Mouse (Mus musculus) ZHBTc4 (cell line): Measurements from ENCODE around the gene Pard3b.
A peak's percentile ranks its signal among the peaks of the same experiment; 100 is the strongest.

Experiments
- DNase-seq: peaks from one replicate; pipeline ENCODE4 v3.0.0-alpha.2; 2011; ENCODE audit warnings: low read depth, low spot score

The Pard3b gene

DNA sequence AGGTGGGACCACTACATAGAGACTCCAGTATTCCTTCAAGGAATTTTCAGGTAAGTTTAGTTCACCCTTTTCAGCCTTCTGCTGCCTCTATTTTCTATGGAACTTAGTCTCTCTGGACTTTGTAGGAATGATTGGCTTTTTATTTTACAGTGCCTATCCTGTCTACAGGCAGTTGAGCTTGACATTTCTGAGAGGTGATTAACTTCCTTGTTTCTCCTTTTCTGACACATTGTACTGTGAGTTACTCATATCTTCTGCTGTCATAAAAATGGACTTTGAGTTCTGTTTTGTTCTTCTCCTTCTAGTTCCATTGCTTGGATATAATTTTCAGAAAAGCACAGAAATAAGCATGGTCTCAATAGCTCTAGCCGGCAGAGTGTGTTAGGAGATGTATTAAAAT, 112.4 kb downstream of the Pard3b start:
- no peak for DNase-seq

- no peak for DNase-seq
Observed at GRCm38 (mm10) chr1:61756771-61757170, 118.1 kb downstream of the Pard3b start.

GRCm38 (mm10) chr1:61771213-61771612, 132.6 kb downstream of the Pard3b start:
- peak; percentile 76 for DNase-seq

DNA sequence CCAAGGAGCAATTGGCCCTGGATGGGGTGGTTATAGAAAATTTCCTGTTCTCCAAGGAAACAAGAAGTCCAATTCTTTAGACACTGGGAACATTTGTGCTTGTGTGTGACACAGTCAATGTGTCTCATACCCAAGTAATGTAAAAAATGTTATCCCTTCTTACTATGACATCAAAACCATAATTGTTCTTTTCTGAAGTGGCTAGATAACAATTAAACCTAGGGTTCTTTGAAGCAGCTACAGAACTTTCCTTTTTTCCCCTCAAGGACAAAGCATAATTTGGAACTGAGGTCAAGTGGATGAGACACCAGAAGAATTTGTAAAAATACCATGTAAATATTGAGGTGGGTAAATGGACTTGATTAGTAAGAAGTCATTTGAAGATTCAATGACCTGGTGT, 140.1 kb downstream of the Pard3b start:
- DNase-seq: no peak

GRCm38 (mm10) chr1:61779906-61780305, 141.3 kb downstream of the Pard3b start:
- DNase-seq: no peak

GRCm38 (mm10) chr1:61796296-61796695, 157.7 kb downstream of the Pard3b start:
- DNase-seq: no peak

DNA sequence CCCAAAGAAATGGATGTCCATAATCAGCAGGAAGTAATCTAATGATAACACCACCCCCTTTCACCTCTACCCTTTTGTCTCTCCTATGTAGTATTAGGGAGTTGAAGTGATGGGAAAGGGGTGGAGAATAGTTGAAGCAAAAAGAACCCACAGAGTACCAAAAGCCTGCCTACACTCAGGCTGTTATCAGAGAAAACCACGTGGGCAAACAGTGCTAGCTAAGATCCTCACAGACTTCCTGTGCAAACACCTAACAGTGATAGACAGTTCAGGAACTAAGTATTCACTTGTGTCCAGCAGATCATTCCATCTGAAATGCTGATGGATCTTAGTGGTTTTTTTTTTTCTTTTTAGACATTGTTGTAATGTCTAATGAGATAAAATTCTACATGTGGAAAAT, 181.6 kb downstream of the Pard3b start:
- DNase-seq: no peak

DNA sequence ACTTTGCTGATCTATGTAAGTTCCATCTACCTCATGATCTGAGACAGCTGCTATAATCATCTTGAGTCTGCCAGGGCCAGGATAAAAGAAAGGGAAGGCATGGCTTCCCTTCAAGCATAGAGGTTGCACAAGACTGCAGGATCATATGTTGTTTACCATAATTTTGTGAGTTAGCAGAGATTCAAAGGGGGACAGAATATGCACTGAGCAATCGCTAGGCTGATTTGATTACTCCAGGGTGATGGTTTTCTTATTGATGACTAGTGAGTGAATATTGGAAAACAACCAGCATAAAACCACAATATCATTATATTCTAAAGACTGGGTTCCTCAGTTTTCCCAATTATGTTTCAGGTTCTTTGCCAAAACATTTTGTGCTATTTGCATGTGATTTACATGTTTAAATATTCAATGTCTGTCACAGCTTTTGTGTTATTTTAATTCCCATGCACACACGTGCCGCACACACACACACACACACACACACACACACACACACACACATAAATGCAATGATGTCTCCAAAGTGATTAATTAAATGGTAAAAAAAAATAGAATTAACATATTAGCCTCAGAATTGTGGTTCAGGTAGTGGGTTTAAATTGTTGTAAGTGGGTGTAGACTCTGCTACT, 187.1 kb downstream of the Pard3b start:
- no peak for DNase-seq

- DNase-seq: no peak
Observed at GRCm38 (mm10) chr1:61837006-61837544, 198.5 kb downstream of the Pard3b start.

DNA sequence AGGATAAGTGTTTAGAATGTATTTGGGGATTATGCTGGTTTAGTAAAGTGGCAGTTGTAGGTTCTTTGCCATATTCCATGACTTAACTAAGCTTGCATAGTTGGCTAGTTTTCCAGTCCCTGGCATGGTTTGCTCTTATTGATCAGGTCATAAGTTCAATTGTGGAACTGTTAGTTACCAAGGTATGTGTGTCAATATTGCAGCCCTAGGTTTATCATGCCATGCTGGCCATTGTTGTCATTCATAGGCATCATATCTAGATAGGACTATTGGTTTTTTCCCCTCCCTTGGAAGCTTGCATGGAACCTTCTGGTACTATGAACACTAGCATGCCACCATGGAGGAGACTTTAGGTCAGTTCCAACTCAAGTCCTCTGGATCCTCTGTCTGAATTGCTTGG, 208.0 kb downstream of the Pard3b start:
- no peak for DNase-seq

DNA sequence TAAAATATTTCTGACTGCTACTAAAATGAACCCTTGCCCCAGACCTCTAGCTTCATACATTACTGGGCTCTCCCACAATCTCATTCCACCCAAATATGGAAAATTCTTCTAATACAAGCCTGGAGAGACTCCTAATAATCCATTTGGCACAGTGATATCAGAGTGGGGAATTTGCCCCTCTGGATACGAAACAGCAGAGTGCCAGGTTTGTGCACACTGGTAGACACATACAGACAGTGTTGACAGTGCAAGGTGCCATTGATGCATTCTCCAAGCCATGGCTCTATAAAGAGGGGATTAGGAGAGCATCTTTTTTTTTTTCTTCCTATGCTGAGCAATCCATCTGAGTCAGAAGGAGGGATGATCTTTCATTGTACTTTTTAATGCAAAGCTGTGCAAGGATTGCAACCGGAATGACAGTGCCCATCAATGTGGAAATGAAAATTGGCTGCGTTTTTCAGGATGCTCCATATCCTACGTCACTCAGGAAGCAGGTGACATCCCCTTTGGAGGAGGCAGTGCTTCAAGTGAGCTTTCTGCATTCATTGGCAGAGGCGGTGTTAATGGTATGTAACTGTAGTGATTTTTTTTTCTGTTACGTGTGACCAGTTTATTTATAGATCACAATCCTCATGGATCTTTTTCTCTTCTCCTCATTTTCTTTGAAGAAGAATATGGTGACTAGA, 210.5 kb downstream of the Pard3b start:
- no peak for DNase-seq

GRCm38 (mm10) chr1:61850471-61850870, 211.8 kb downstream of the Pard3b start:
- no peak for DNase-seq

GRCm38 (mm10) chr1:61851176-61851575, 212.6 kb downstream of the Pard3b start:
- DNase-seq: no peak

GRCm38 (mm10) chr1:61867286-61868082, 228.9 kb downstream of the Pard3b start:
- no peak for DNase-seq

DNA sequence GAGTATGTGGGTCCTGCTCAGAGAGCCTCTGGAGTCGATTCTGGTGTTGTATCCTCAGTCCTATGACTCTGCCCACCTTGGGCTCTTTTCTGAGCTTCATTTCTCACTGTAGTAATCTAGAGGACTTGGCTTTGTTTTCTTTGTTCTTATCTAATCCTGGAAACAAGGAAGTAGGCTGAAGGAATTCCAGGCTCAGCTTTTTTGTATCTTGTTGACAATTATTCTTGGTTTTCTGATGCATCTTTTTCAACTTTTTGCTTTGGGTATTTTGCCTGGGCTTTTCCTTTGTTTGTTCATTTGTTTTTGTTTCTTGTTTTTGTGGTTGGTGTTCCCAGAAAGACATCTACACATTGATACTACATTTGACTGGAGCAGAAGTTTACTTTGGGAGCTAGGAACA, 236.3 kb downstream of the Pard3b start:
- DNase-seq: no peak

- no peak for DNase-seq
Observed at GRCm38 (mm10) chr1:61879706-61880470, 241.3 kb downstream of the Pard3b start.

DNA sequence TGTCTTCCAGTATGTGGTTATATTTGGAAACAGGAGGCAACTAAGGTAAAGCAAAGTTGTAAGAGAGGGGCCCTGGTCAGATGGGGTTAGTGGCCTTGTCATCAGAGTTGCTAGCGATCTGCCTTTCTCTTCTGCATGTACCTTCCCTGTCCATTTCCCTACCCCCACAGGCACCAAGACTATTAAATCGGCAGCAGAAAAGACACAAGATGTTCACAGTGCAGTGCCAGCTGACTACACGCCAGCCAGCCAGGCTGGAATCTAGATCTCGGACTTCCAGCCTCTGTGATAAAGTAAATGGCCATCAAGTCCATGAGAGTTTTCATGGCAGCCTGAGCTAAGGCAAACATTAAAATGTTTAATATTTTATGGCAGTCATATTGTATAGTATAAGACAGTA, 257.4 kb downstream of the Pard3b start:
- DNase-seq: no peak

DNA sequence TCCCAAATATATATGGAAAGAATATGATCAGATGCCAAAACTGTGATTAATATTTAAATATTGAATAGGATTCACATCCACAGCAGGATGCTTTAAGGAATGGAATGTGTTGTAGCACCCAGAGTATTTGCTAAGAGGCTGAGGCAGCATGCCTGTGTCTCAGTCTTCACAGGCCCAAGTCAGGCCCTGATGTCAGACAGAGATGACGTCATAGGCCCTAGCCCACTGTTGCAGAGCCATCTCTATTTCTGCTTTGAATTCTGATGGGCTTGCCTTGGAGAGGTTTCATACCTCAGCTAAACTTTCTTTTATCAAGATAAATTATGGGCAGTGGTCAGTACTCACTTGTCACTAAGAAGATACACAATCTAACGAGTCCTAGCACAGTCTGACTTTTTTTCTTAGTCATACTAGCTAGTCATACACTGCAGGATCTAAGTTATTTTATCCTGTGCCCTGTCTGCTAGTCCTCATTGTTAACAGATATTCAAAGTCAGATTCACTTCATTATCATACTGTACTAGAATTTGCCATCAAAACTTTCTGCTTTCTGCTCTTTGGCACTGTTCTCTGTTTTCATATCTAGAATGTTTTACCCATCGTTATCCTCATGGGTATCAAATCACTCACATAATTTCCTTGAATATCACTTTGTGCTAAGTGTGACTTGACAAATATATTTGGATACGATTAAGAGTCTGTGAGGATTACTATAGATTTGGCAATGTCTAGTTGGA, 264.8 kb downstream of the Pard3b start:
- DNase-seq: no peak

- no peak for DNase-seq
Observed at GRCm38 (mm10) chr1:61904036-61904435, 265.4 kb downstream of the Pard3b start.

GRCm38 (mm10) chr1:61912931-61913330, 274.3 kb downstream of the Pard3b start:
- no peak for DNase-seq

- peak; percentile 6 for DNase-seq
Observed at GRCm38 (mm10) chr1:61924958-61925357, 286.3 kb downstream of the Pard3b start.
